Mouse (Mus musculus) stomach, postnatal 0 days (tissue): ENCODE data around the gene Cyb5d1. TPM values are rescaled to one million over a fixed set of nuclear protein-coding genes. Genes with fewer than 3 reads are reported as not detected.
"Not testable (repeated sequence)": the region's sequence is repeated elsewhere in the genome, so short reads cannot be mapped to it uniquely, and the experiment has no call there.

Source experiments
- ATAC-seq: fragments of 200-750 bp; cut with Nextera tagmentation; 2 replicates; pipeline ENCODE4 v1.8.0; 2017; ENCODE audit not compliant: low FRiP score, low TSS enrichment
- DNase-seq: peaks from one replicate; pipeline ENCODE4 v3.0.0-alpha.2; 2016; ENCODE audit warnings: low spot score
- H3K27ac ChIP-seq: fragments of 300-500 bp; sonication (generic); replicated peaks from 2 replicates; pipeline ENCODE4 v1.5.1; 2014; ENCODE audit warnings: mild to moderate bottlenecking, control low read depth
- H3K27me3 ChIP-seq: fragments of 300-500 bp; sonication (generic); 2 replicates; pipeline ENCODE4 v1.6.1; 2014; ENCODE audit warnings: low read length; ENCODE audit not compliant: control insufficient read depth, insufficient read depth
- H3K36me3 ChIP-seq: fragments of 300-500 bp; sonication (generic); 2 replicates; pipeline ENCODE4 v1.6.1; 2014; ENCODE audit warnings: low read length, mixed read lengths; ENCODE audit not compliant: control insufficient read depth, insufficient read depth
- H3K4me1 ChIP-seq: fragments of 300-500 bp; sonication (generic); replicated peaks from 2 replicates; pipeline ENCODE4 v1.6.1; 2014; ENCODE audit warnings: antibody characterized with exemption; ENCODE audit not compliant: control insufficient read depth, insufficient read depth
- H3K4me2 ChIP-seq: fragments of 300-500 bp; sonication (generic); replicated peaks from 2 replicates; pipeline ENCODE4 v1.6.1; 2014; ENCODE audit warnings: low read depth, mild to moderate bottlenecking, control low read depth, moderate library complexity
- H3K4me3 ChIP-seq: fragments of 300-500 bp; sonication (generic); 2 replicates; pipeline ENCODE4 v1.5.1; 2014; ENCODE audit warnings: low read depth, low read length, control low read depth
- H3K9ac ChIP-seq: fragments of 300-500 bp; sonication (generic); 2 replicates; pipeline ENCODE4 v1.6.1; 2014; ENCODE audit warnings: mild to moderate bottlenecking, low read length, control low read depth, mixed read lengths
- H3K9me3 ChIP-seq: fragments of 300-500 bp; sonication (generic); 2 replicates; pipeline ENCODE4 v1.6.1; 2016; ENCODE audit warnings: low read length; ENCODE audit not compliant: control insufficient read depth
- CTCF ChIP-seq: IDR thresholded peaks from 2 replicates; pipeline ENCODE4 v1.5.1; 2016; ENCODE audit warnings: antibody characterized with exemption, low read depth, mild to moderate bottlenecking, moderate library complexity
- EP300 ChIP-seq: optimal IDR thresholded peaks from 2 replicates; pipeline ENCODE3; 2016; ENCODE audit warnings: antibody characterized with exemption
- WGBS: fragments of 180-500 bp; shearing (Covaris S2); extraction: QIAGEN DNeasy Blood & Tissue Kit; methylation state at CpG from one replicate; pipeline ENCODE4 v1.1.7; 2014; 5-methylcytosine and 5-hydroxymethylcytosine counted together
- polyA plus RNA-seq: library from polyadenylated mRNA; unstranded; fragments of >200 nt; fragmentation: Nextera tagmentation; extraction: Ambion mirVana; gene quantifications from 2 replicates; pipeline ENCODE4 v1.2.1, GENCODE M21; 2015

The Cyb5d1 gene
- 9.1 and 9.5 TPM in 2 replicates for polyA plus RNA-seq

GRCm38 (mm10) chr11:69395235-69395633 lies at the start of gene Cyb5d1, which contains the start of gene Naa38:
Gene Cyb5d1, minus strand, starts transcription at chr11:69395631.
Gene Naa38, plus strand, starts transcription at chr11:69395487.
- not testable (repeated sequence) for H3K36me3 ChIP-seq, H3K9me3 ChIP-seq, H3K4me1 ChIP-seq, H3K27me3 ChIP-seq
- H3K9ac ChIP-seq = peak within 1 kb of the TSS; percentile 95
- H3K27ac ChIP-seq = peak within 1 kb of the TSS; percentile 97
- ATAC-seq = peak; percentile 81
- peak; percentile 88 for DNase-seq
- H3K4me2 ChIP-seq = peak within 1 kb of the TSS; percentile 71
- H3K4me3 ChIP-seq = peak within 1 kb of the TSS; percentile 65
- 1% methylated on average over 19 of the region's 24 CpGs for whole genome bisulfite sequencing

- no peak for TF ChIP-seq EP300
- TF ChIP-seq CTCF = no peak
- WGBS = 4% methylated on average over 5 of the region's 5 CpGs
- no peaks in the 10 kb centered on the region for H3K9me3 ChIP-seq
- no peak overlapping the region for H3K4me3 ChIP-seq
- H3K27me3 ChIP-seq = no peaks in the 10 kb centered on the region
- H3K4me2 ChIP-seq = no peak overlapping the region
- ATAC-seq = peak; percentile 92
- no peaks in the 10 kb centered on the region for H3K4me1 ChIP-seq
- H3K27ac ChIP-seq = peak overlapping the region; percentile 25; the same call in 1 of the 2 replicates
- DNase-seq = peak; percentile 49
- no peaks in the 10 kb centered on the region for H3K36me3 ChIP-seq
- no peak overlapping the region for H3K9ac ChIP-seq
These were observed 47.9 kb upstream of the Cyb5d1 start for GRCm38 (mm10) chr11:69443328-69443727.

DNA sequence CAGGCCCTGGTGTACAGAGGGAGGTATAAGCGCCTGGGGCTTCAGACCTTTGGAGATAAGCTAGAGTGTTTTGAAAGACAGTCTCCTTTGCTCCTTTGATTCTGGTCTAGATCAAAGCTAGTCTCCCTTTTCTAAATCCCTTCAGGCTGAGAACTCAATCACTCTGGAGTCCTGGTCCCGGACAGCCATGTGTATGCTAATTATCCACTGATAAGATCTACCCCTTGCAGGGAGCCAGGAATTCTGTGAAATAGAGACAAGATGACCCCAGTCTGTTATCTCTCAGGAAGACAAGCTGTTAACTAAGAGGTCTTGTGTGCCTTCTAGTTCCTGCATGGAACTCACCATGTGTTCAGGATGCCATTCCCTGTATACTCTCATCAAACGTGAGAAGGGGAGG lies 41.9 kb upstream of the Cyb5d1 start:
- Histone ChIP-seq H3K4me2 (no peak overlapping the region), H3K27ac (no peak overlapping the region), H3K36me3 (no peaks in the 10 kb centered on the region), H3K9me3 (no peaks in the 10 kb centered on the region), H3K9ac (no peak overlapping the region), H3K4me1 (no peaks in the 10 kb centered on the region), H3K27me3 (no peaks in the 10 kb centered on the region), H3K4me3 (no peak overlapping the region)
- DNase-seq = no peak
- ATAC-seq = no peak
- 52% methylated on average over 3 of the region's 3 CpGs for WGBS
- TF ChIP-seq CTCF = no peak

DNA sequence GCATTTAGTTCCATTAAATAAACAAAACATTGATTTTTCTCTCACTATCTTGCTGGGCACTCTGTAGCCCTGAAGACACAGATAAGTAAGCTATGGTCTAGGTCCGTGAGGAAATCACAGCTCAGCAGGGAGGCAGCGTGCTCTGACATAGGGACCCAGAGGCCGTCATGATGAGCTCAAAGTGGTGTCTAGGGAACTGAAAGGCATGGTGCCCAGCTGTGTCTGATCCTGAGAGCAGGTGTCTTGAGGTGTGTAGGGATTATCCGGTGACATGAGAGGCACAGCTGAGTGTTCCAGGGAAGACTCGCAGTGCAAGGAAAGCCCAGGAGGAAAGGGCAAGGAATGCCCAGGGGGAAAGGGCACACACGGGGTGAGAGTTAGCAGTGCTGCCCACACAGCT lies 37.8 kb upstream of the Cyb5d1 start:
- 66% methylated on average over 6 of the region's 6 CpGs for WGBS
- no peaks in the 10 kb centered on the region for H3K9me3 ChIP-seq
- H3K36me3 ChIP-seq = no peaks in the 10 kb centered on the region
- H3K4me1 ChIP-seq = no peaks in the 10 kb centered on the region
- H3K9ac ChIP-seq = no peak overlapping the region
- H3K27me3 ChIP-seq = no peaks in the 10 kb centered on the region
- H3K4me2 ChIP-seq = no peak overlapping the region
- DNase-seq = no peak
- ATAC-seq = no peak
- no peak for TF ChIP-seq CTCF
- TF ChIP-seq EP300 = no peak
- H3K27ac ChIP-seq = no peak overlapping the region
- H3K4me3 ChIP-seq = no peak overlapping the region

DNA sequence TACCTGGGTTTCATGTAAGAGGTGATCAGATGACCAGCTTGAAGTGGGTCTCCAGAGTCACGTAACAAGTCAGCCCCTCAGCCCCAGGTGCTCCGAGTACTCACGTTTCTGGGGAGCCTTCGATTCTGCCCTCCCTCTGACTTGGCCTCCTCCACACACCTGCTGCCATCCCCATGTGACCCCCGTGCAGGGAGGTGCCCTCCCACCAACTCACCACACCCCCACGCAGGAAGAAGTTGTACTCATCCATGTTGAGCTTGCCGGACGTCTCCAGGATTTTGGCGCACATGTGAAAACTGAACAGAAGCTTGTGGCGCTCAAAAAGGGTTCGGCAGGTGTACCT lies 37.2 kb upstream of the Cyb5d1 start:
- ATAC-seq (no peak), DNase-seq (no peak)
- no peak overlapping the region for H3K27ac ChIP-seq
- H3K9me3 ChIP-seq = no peaks in the 10 kb centered on the region
- H3K9ac ChIP-seq = no peak overlapping the region
- H3K4me2 ChIP-seq = no peak overlapping the region
- no peak for TF ChIP-seq EP300
- no peak for TF ChIP-seq CTCF
- no peaks in the 10 kb centered on the region for H3K4me1 ChIP-seq
- H3K27me3 ChIP-seq = no peaks in the 10 kb centered on the region
- 55% methylated on average over 11 of the region's 11 CpGs for WGBS
- H3K4me3 ChIP-seq = no peak overlapping the region
- H3K36me3 ChIP-seq = no peaks in the 10 kb centered on the region

GRCm38 (mm10) chr11:69431829-69432639 lies 36.6 kb upstream of the Cyb5d1 start:
- DNase-seq = peak; percentile 67
- no peak overlapping the region; the same call in 1 of the 2 replicates for H3K4me2 ChIP-seq
- 25% methylated on average over 11 of the region's 11 CpGs for whole genome bisulfite sequencing

More at GRCm38 (mm10) chr11:69431829-69432639, 36.6 kb upstream of the Cyb5d1 start:
- no peak overlapping the region for H3K9ac ChIP-seq
- H3K9me3 ChIP-seq = no peaks in the 10 kb centered on the region
- no peak overlapping the region for H3K27ac ChIP-seq
- H3K4me1 ChIP-seq = no peaks in the 10 kb centered on the region
- no peaks in the 10 kb centered on the region for H3K36me3 ChIP-seq
- H3K4me3 ChIP-seq = no peak overlapping the region
- peak; percentile 69 for ATAC-seq
- TF ChIP-seq CTCF = peak; percentile 87
- TF ChIP-seq EP300 = no peak
- no peaks in the 10 kb centered on the region for H3K27me3 ChIP-seq
